Mouse (Mus musculus) c-Kit-positive CD71-negative TER-119-negative erythroid progenitor cells, embryonic 14.5 days (primary cell): Measurements from ENCODE around the gene Metap1d.

Source experiments
- DNase-seq: peaks from one replicate; pipeline ENCODE4 v3.0.0-alpha.2; 2013; ENCODE audit warnings: low read depth

Metap1d gene

GRCm38 (mm10) chr2:71475311-71475710, 22.2 kb downstream of the Metap1d start:
- no peak for DNase-seq

- DNase-seq, result no peak
These were observed 22.7 kb downstream of the Metap1d start for GRCm38 (mm10) chr2:71475760-71476159.

- DNase-seq, result no peak
These were observed 24.7 kb downstream of the Metap1d start for GRCm38 (mm10) chr2:71477787-71478186.

- DNase-seq, result no peak
These were observed 26.8 kb downstream of the Metap1d start for GRCm38 (mm10) chr2:71479917-71480316.

DNA sequence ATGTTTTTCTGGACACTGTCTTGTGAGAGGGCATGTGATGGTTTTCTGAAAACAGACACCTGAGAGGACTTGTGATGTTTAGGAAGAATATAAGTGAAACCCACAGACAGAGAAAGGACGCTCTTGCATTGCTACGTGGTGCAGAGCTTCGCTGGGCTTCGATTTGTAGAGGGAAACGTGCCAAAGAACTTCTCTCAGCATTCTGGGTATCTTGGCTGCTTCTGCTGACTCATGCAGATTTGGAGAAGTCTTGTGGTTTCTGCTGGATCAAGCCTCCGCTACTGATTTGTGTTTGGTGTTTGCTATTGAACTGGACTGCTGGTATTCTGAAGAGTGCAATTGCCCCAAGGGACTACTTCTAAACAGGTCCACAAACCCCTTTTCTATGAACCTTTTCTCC, 28.7 kb downstream of the Metap1d start:
- DNase-seq, result no peak

- no peak for DNase-seq
These were observed 30.1 kb downstream of the Metap1d start for GRCm38 (mm10) chr2:71483046-71483716.

DNA sequence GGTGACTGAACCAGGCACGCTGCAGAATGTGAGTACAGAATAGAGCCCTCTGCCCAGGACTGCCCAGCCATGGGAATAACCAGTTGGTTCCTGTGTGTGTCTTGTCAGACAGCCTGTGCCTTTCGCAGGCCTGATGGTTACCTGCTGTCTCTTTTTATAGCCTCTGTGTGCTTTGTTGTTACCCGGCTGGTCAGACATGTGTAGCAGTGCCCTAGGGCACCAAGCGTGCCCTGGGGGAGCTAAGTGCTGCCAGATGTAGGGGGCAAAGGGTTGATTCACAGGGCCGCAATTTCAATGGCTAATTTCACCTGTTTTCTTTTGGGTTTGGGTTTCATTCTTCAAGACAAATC, 30.6 kb downstream of the Metap1d start:
- DNase-seq, result no peak

- no peak for DNase-seq
These were observed 38.2 kb downstream of the Metap1d start for GRCm38 (mm10) chr2:71491295-71491694.

DNA sequence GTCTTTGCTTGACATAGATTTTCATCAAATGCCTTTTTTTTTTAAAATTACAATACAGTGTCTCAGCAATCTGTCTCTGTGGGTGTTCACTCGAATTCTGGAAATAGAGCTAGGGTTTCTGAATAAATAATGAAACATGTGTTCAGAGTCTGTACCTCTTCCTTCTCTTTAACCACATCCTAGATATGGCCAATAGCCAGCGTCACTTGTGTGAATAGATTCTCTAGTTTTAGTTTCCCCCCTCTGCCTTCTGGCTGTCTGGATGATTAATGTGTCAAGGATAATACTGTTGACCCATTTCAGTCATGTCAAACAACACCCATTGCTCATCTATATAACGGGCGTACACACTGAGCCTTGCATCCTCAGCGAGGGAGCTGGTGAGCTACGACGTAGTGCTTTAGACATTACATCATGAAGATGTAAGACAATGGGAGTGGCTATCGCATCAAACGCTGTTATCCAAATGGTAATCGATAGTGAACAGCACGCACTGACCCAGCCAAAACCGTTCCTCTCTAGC, 40.1 kb downstream of the Metap1d start:
- DNase-seq, result no peak

GRCm38 (mm10) chr2:71494503-71494902, 41.4 kb downstream of the Metap1d start:
- DNase-seq, result no peak

GRCm38 (mm10) chr2:71494971-71495370, 41.9 kb downstream of the Metap1d start:
- no peak for DNase-seq

GRCm38 (mm10) chr2:71497175-71497574, 44.1 kb downstream of the Metap1d start:
- DNase-seq, result no peak

GRCm38 (mm10) chr2:71499276-71500230, 46.5 kb downstream of the Metap1d start:
- DNase-seq, result peak; percentile 37

- no peak for DNase-seq
These were observed 51.8 kb downstream of the Metap1d start for GRCm38 (mm10) chr2:71504852-71505251.

DNA sequence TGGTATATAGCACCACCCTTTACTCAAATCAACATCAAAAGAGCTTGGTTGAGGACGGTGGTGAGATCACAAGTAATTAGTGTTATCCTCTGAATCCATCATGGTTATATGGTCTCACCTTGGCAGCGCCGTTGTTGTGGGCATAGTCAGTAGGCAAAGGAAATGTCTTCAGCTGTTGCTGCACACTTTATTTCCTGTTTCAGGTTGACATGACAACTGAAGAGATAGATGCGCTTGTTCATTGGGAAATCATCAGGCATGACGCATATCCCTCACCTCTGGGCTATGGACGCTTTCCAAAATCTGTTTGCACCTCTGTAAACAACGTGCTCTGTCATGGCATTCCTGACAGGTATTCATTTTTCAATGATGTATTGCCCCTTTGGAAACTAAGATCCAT, 58.1 kb downstream of the Metap1d start:
- no peak for DNase-seq

GRCm38 (mm10) chr2:71512326-71512725, 59.2 kb downstream of the Metap1d start:
- DNase-seq, result no peak

DNA sequence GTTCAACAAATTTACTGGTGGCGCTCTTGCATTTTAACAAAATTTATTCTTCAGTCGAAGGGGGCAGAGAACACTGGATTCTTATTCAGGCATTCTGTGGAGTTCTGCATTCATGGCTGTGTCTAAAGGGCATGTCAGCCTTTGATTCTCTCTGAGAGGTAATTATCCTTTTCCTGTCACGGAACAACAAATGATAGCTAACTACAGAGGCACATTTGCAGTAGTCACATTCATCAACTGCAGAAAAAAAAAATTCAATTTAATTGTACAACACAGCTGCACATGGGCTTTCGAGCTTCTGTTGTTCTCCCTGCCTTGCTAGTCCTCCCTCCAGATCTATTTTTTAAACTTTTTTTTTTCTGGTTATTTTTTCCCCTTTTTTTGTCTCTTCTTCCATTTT, 63.9 kb downstream of the Metap1d start:
- no peak for DNase-seq

- no peak for DNase-seq
These were observed 64.5 kb downstream of the Metap1d start for GRCm38 (mm10) chr2:71517466-71518099.

- DNase-seq, result no peak
These were observed 69.8 kb downstream of the Metap1d start for GRCm38 (mm10) chr2:71522871-71523270.

DNA sequence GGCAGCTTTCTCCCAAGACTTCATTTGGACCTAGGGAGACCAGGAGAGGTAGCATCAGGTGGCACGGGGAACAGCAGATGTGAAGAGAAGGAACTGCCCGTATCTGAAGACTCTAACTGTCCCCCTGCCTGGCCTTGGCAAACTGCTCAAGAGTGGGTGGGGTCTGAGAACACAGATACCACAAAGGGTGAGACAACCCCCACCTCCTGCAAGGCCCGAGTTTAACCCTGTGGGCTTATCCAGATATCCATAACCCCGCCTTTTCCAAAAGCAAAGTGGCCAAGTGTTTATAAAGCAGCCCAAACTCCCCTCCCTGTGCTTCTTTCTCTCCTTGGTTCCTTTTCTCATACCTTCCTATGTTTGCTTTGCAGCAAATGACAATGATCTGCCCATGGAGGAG, 70.4 kb downstream of the Metap1d start:
- no peak for DNase-seq

DNA sequence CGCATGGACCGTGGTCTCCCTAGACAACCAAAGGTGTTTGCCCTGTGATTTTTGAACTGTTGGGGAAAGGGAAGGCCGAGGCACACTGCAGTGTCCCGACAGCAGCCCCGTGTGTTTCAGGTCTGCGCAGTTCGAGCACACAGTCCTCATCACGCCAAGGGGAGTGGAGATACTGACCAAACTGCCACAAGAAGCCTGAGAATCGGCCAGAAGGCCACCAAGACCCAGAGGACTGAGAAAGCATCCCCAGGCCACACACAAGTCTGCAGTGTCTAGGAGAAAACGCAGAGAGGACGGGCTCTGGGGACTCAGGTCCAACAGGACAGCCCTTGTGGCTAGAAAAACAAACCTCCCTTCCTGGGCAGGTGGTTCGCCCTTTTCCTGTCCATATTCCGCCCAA, 71.7 kb downstream of the Metap1d start:
- no peak for DNase-seq

DNA sequence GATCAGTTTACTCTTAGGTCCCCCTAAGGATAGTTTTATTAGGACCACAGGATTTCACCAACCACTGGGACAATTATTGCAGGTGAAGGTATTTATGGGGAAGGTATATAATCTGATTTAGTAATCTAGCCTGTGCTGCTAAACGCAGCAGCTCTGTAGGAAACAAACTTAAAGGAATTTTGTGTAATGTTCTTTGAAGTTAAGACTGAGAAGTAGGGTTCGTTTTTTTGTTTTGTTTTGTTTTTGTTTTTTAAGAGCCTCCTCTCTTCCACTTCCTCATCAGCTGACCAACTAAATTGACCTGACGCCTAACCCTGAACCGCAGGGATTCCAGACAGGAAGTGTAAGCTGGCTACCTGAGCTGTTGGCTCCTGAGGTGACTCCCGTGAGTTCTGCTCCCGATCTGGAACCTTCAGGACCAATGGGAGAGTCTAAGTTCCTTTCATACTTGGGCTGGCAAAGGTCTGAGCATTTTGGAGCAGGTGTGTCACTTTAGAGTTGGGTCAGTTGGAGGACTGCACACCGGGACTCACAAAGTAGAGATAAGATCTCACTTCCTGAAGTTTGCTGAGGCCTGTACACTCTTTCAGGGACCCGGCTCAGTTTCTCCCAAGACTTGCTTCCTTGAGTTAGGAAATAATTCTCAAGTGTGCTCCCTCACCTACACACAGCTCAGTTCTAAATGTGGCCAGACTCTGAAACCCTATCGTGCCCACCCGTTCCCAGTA, 73.7 kb downstream of the Metap1d start:
- DNase-seq, result no peak
